Mouse (Mus musculus): ENCODE measurements around the gene Hoxc10. TPM values are rescaled to one million over a fixed set of nuclear protein-coding genes. Genes with fewer than 3 reads are reported as not detected.

Hoxc10 gene
- polyA plus RNA-seq, 1 experiment from 2014 or later, result not detected

GRCm38 (mm10) chr15:102962492-102962891 is 4.1 kb upstream of the Hoxc10 start:
- no peak for ATAC-seq (replicated peaks; ENCODE audit: insufficient number of reproducible peaks, insufficient read depth, low FRiP score, low read depth)
- H3K9ac ChIP-seq, result no peak overlapping the region
- WGBS, result 5% methylated on average over 13 of the region's 13 CpGs

GRCm38 (mm10) chr15:102963259-102963658 is 3.3 kb upstream of the Hoxc10 start:
- Histone ChIP-seq H3K4me2 (no peak overlapping the region), H3K36me3 (no peaks in the 10 kb centered on the region), H3K27ac (no peak overlapping the region), H3K4me3 (no peak overlapping the region), H3K27me3 (peaks cover 96% of the 10 kb centered on the region), H3K4me1 (replicated peaks) (peaks cover 10% of the 10 kb centered on the region), H3K9ac (no peak overlapping the region), H3K9me3 (replicated peaks) (no peaks in the 10 kb centered on the region)
- 3% methylated on average over 8 of the region's 8 CpGs for WGBS
- ATAC-seq (replicated peaks; ENCODE audit: insufficient number of reproducible peaks, insufficient read depth, low FRiP score, low read depth), result no peak

More at GRCm38 (mm10) chr15:102962492-102962891, 4.1 kb upstream of the Hoxc10 start:
- no peaks in the 10 kb centered on the region for H3K36me3 ChIP-seq
- peaks cover 10% of the 10 kb centered on the region for H3K4me1 ChIP-seq (replicated peaks)
- H3K27ac ChIP-seq, result no peak overlapping the region
- H3K27me3 ChIP-seq, result peaks cover 97% of the 10 kb centered on the region
- no peaks in the 10 kb centered on the region for H3K9me3 ChIP-seq (replicated peaks)
- H3K4me2 ChIP-seq, result no peak overlapping the region
- no peak overlapping the region for H3K4me3 ChIP-seq

- Histone ChIP-seq H3K27me3 (peaks cover 95% of the 10 kb centered on the region), H3K4me3 (no peak overlapping the region), H3K4me1 (replicated peaks) (peaks cover 10% of the 10 kb centered on the region), H3K27ac (no peak overlapping the region), H3K9me3 (replicated peaks) (no peaks in the 10 kb centered on the region), H3K36me3 (no peaks in the 10 kb centered on the region), H3K9ac (no peak overlapping the region), H3K4me2 (no peak overlapping the region)
- no peak for ATAC-seq (replicated peaks; ENCODE audit: insufficient number of reproducible peaks, insufficient read depth, low FRiP score, low read depth)
- 3% methylated on average over 28 of the region's 28 CpGs for WGBS
Observed at GRCm38 (mm10) chr15:102963671-102964640, 2.6 kb upstream of the Hoxc10 start.

- no peak for ATAC-seq (replicated peaks; ENCODE audit: insufficient number of reproducible peaks, insufficient read depth, low FRiP score, low read depth)
- Histone ChIP-seq H3K27me3 (peaks cover 97% of the 10 kb centered on the region), H3K4me1 (replicated peaks) (peaks cover 10% of the 10 kb centered on the region), H3K4me2 (no peak overlapping the region), H3K9me3 (replicated peaks) (no peaks in the 10 kb centered on the region), H3K9ac (no peak overlapping the region), H3K36me3 (no peaks in the 10 kb centered on the region), H3K4me3 (no peak overlapping the region), H3K27ac (no peak overlapping the region)
- WGBS, result 6% methylated on average over 26 of the region's 26 CpGs
Observed at GRCm38 (mm10) chr15:102965003-102965891, 1.3 kb upstream of the Hoxc10 start.

- WGBS, result 3% methylated on average over 30 of the region's 30 CpGs
- Histone ChIP-seq H3K27me3 (peaks cover 97% of the 10 kb centered on the region), H3K4me1 (replicated peaks) (peaks cover 10% of the 10 kb centered on the region), H3K9me3 (replicated peaks) (no peaks in the 10 kb centered on the region), H3K36me3 (no peaks in the 10 kb centered on the region), H3K27ac (no peak overlapping the region), H3K4me2 (peak overlapping the region; percentile 33), H3K4me3 (peak overlapping the region; percentile 13; the same call in 1 of the 2 replicates), H3K9ac (no peak overlapping the region)
- ATAC-seq (replicated peaks; ENCODE audit: insufficient number of reproducible peaks, insufficient read depth, low FRiP score, low read depth), result peak; percentile 62; the same call in 1 of the 2 replicates
Observed at GRCm38 (mm10) chr15:102965892-102966775, 462 bp upstream of the Hoxc10 start.

GRCm38 (mm10) chr15:102967312-102967510 is 615 bp downstream of the Hoxc10 start, which contains the start of gene Hoxc5:
Gene Hoxc5, plus strand, starts transcription at chr15:102967443.
- Histone ChIP-seq H3K4me1 (replicated peaks) (peaks cover 10% of the 10 kb centered on the region), H3K4me3 (peak within 1 kb of the TSS; percentile 13; the same call in 1 of the 2 replicates), H3K4me2 (peak within 1 kb of the TSS; percentile 33), H3K27me3 (peaks cover 99% of the 10 kb centered on the region), H3K36me3 (no peaks in the 10 kb centered on the region), H3K9me3 (replicated peaks) (no peaks in the 10 kb centered on the region), H3K27ac (no peak within 1 kb of the TSS), H3K9ac (no peak within 1 kb of the TSS)
- 5% methylated on average over 12 of the region's 12 CpGs for WGBS
- no peak for ATAC-seq (replicated peaks; ENCODE audit: insufficient number of reproducible peaks, insufficient read depth, low FRiP score, low read depth)

- H3K27ac ChIP-seq, result no peak overlapping the region
- H3K27me3 ChIP-seq, result peaks cover 99% of the 10 kb centered on the region
- ATAC-seq (replicated peaks; ENCODE audit: insufficient number of reproducible peaks, insufficient read depth, low FRiP score, low read depth), result no peak
- H3K4me3 ChIP-seq, result no peak overlapping the region
- no peak overlapping the region for H3K9ac ChIP-seq
- WGBS, result 4% methylated on average over 34 of the region's 34 CpGs
- no peaks in the 10 kb centered on the region for H3K9me3 ChIP-seq (replicated peaks)
- H3K36me3 ChIP-seq, result no peaks in the 10 kb centered on the region
- peaks cover 10% of the 10 kb centered on the region for H3K4me1 ChIP-seq (replicated peaks)
- H3K4me2 ChIP-seq, result no peak overlapping the region
Observed at GRCm38 (mm10) chr15:102967511-102968397, 1.2 kb downstream of the Hoxc10 start.

- no peak overlapping the region for H3K9ac ChIP-seq
- H3K4me3 ChIP-seq, result no peak overlapping the region
- no peaks in the 10 kb centered on the region for H3K36me3 ChIP-seq
- H3K4me2 ChIP-seq, result no peak overlapping the region
- H3K27ac ChIP-seq, result no peak overlapping the region
- H3K9me3 ChIP-seq (replicated peaks), result no peaks in the 10 kb centered on the region
- peaks cover 99% of the 10 kb centered on the region for H3K27me3 ChIP-seq
- peaks cover 10% of the 10 kb centered on the region for H3K4me1 ChIP-seq (replicated peaks)
- no peak for ATAC-seq (replicated peaks; ENCODE audit: insufficient number of reproducible peaks, insufficient read depth, low FRiP score, low read depth)
- WGBS, result 40% methylated on average over 1 of the region's 1 CpGs
Observed at GRCm38 (mm10) chr15:102969296-102969695, 2.7 kb downstream of the Hoxc10 start.

GRCm38 (mm10) chr15:102970740-102971139 is 4.1 kb downstream of the Hoxc10 start:
- Histone ChIP-seq H3K9me3 (replicated peaks) (no peaks in the 10 kb centered on the region), H3K4me1 (replicated peaks) (peaks cover 10% of the 10 kb centered on the region), H3K4me2 (no peak overlapping the region), H3K4me3 (no peak overlapping the region), H3K27me3 (peaks cover 97% of the 10 kb centered on the region), H3K27ac (no peak overlapping the region), H3K36me3 (no peaks in the 10 kb centered on the region), H3K9ac (no peak overlapping the region)
- ATAC-seq (replicated peaks; ENCODE audit: insufficient number of reproducible peaks, insufficient read depth, low FRiP score, low read depth), result no peak
- WGBS, result 2% methylated on average over 12 of the region's 12 CpGs

- no peaks in the 10 kb centered on the region for H3K36me3 ChIP-seq
- H3K4me1 ChIP-seq (replicated peaks), result peaks cover 6% of the 10 kb centered on the region
- under 1% methylated on average over 21 of the region's 21 CpGs for WGBS
- no peak overlapping the region for H3K9ac ChIP-seq
- no peak overlapping the region for H3K27ac ChIP-seq
- H3K27me3 ChIP-seq, result peaks cover 97% of the 10 kb centered on the region
- no peak overlapping the region for H3K4me2 ChIP-seq
- no peak for ATAC-seq (replicated peaks; ENCODE audit: insufficient number of reproducible peaks, insufficient read depth, low FRiP score, low read depth)
- no peaks in the 10 kb centered on the region for H3K9me3 ChIP-seq (replicated peaks)
- no peak overlapping the region for H3K4me3 ChIP-seq
Observed at GRCm38 (mm10) chr15:102972254-102972653, 5.7 kb downstream of the Hoxc10 start.

Data from heart, embryonic 15.5 days (tissue).